Comparison of ENCODE assay signal across 14 mouse cellular contexts in the genomic region with DNA sequence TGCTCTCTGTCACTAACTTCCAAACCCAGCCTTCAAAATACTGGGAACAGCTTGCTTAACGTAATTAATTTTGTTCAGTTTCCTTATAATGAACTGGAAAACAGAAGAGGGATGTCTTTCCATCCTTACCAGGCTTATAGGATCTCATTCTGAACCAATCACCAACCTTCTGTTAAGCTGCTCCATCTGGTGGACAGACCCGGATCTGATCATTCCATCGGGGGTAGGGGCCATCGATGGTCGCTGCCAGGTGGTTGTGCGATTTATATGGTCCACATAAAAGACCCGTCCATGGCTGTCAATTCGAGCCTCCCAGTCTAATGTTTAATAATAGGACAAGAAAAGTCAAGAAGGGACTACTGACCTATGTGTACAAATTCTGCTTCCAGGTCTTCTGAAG.
DNase-seq lines count a peak whose midpoint lies in the region; ATAC-seq lines count a peak whose summit lies in the region.
"Had no signal": no experiment of that assay in that cellular context is flagged by ENCODE, and none has a peak within 500 bp of the region (broad histone marks: within the 10 kb centered on the region; RNA-seq: fewer than 3 reads in every experiment).

No protein-coding gene starts in this region.

- no peaks in the 10 kb centered on the region for H3K27me3 ChIP-seq in neural tube, embryonic 11.5 days (ENCODE audit: control insufficient read depth, insufficient read depth, low read length)
- no peaks in the 10 kb centered on the region for H3K27me3 ChIP-seq in neural tube, embryonic 15.5 days (replicated peaks)
- H3K27me3 ChIP-seq in splenic B cell, adult 2 months (ENCODE audit: control insufficient read depth, insufficient read depth, low read length, poor library complexity, severe bottlenecking): no peaks in the 10 kb centered on the region
- H3K27me3 ChIP-seq: forebrain, embryonic 13.5 days had no signal

- 34% methylated on average over 8 of the region's 8 CpGs for WGBS in neural tube, embryonic 11.5 days
- WGBS in neural tube, embryonic 15.5 days: 26% methylated on average over 8 of the region's 8 CpGs

- H3K4me2 ChIP-seq in neural tube, embryonic 11.5 days (ENCODE audit: low read depth): no peak overlapping the region
- H3K4me2 ChIP-seq in neural tube, embryonic 15.5 days: no peak overlapping the region
- H3K4me2 ChIP-seq: forebrain, embryonic 13.5 days had no signal

- no peak overlapping the region for H3K4me3 ChIP-seq in neural tube, embryonic 11.5 days (ENCODE audit: low read depth, low read length)
- H3K4me3 ChIP-seq in neural tube, embryonic 15.5 days (replicated peaks): no peak overlapping the region
- H3K4me3 ChIP-seq: forebrain, embryonic 13.5 days had no signal

- H3K36me3 ChIP-seq in neural tube, embryonic 11.5 days (ENCODE audit: control insufficient read depth, insufficient read depth, low read length): no peaks in the 10 kb centered on the region
- H3K36me3 ChIP-seq in neural tube, embryonic 15.5 days: peaks cover 26% of the 10 kb centered on the region
- no peaks in the 10 kb centered on the region for H3K36me3 ChIP-seq in splenic B cell, adult 2 months (ENCODE audit: control insufficient read depth, insufficient read depth, low read length, poor library complexity, severe bottlenecking)

- H3K9me3 ChIP-seq in neural tube, embryonic 11.5 days (ENCODE audit: control insufficient read depth, low read length): no peaks in the 10 kb centered on the region
- no peaks in the 10 kb centered on the region for H3K9me3 ChIP-seq in neural tube, embryonic 15.5 days (replicated peaks)
- H3K9me3 ChIP-seq: forebrain, embryonic 13.5 days had no signal

- H3K9ac ChIP-seq in neural tube, embryonic 11.5 days (ENCODE audit: low read length): no peak overlapping the region
- H3K9ac ChIP-seq in neural tube, embryonic 15.5 days (replicated peaks): no peak overlapping the region
- H3K9ac ChIP-seq: forebrain, embryonic 13.5 days had no signal

- DNase-seq in adrenal gland, postnatal 10 days: peak; percentile 6
- no peak for DNase-seq in adrenal gland, postnatal 4 days (ENCODE audit: low spot score in 2 of 2)
- peak; percentile 10 for DNase-seq in kidney, postnatal 10 days
- no peak for DNase-seq in kidney, postnatal 14 days
- DNase-seq in neural tube, embryonic 11.5 days (ENCODE audit: low spot score): peak; percentile 13
- DNase-seq in splenic B cell, adult 2 months (ENCODE audit: low read depth, low spot score): peak; percentile 4
- no peak for DNase-seq in testis, postnatal 10 days (ENCODE audit: low spot score)
- DNase-seq: heart, adult 11 months; left cerebral cortex, postnatal 4 days; thymus, postnatal 25 days had no signal

- H3K27ac ChIP-seq in neural tube, embryonic 11.5 days (ENCODE audit: low read depth, low read length): no peak overlapping the region
- no peak overlapping the region for H3K27ac ChIP-seq in neural tube, embryonic 15.5 days (replicated peaks)
- H3K27ac ChIP-seq: forebrain, embryonic 13.5 days; macrophage had no signal

- no peaks in the 10 kb centered on the region for H3K4me1 ChIP-seq in neural tube, embryonic 11.5 days (ENCODE audit: control insufficient read depth, insufficient read depth, low read length)
- no peaks in the 10 kb centered on the region for H3K4me1 ChIP-seq in neural tube, embryonic 15.5 days
- H3K4me1 ChIP-seq: forebrain, embryonic 13.5 days had no signal

- ATAC-seq in neural tube, embryonic 11.5 days (ENCODE audit: insufficient read depth, low FRiP score, low TSS enrichment): no peak
- ATAC-seq in neural tube, embryonic 15.5 days (ENCODE audit: low FRiP score): no peak
- ATAC-seq: activated CD4-positive, CD25-positive, alpha-beta regulatory T cell, adult 4 months; forebrain, embryonic 13.5 days had no signal

Comparison
In these comparisons a context has a peak if more than half of its experiments do, and no peak if none do; other contexts are left out.
1. DNase-seq: peak in adrenal gland, postnatal 10 days (single experiment), kidney, postnatal 10 days (single experiment), neural tube, embryonic 11.5 days (single experiment) and splenic B cell, adult 2 months (single experiment); none in adrenal gland, postnatal 4 days (0 of 2), kidney, postnatal 14 days (single experiment) and testis, postnatal 10 days (single experiment).